Mouse (Mus musculus): ENCODE results near the gene Cubn. TPM values are rescaled to one million over a fixed set of nuclear protein-coding genes. Genes with fewer than 3 reads are reported as not detected.
A peak's percentile ranks its signal among the peaks of the same experiment; 100 is the strongest.

The Cubn gene
- polyA plus RNA-seq, 1 experiment from 2014 or later, result 0.05 TPM

- H3K4me1 ChIP-seq (replicated peaks; ENCODE audit: control insufficient read depth, insufficient read depth), result no peaks in the 10 kb centered on the region
- 69% methylated on average over 5 of the region's 5 CpGs for WGBS
- H3K4me3 ChIP-seq (ENCODE audit: low read depth, low read length), result no peak overlapping the region
- H3K36me3 ChIP-seq (ENCODE audit: control insufficient read depth, insufficient read depth, low read length), result no peaks in the 10 kb centered on the region
- no peak for DNase-seq (ENCODE audit: low spot score)
- no peak for TF ChIP-seq EP300 (optimal IDR thresholded peaks at IDR 0.05)
- TF ChIP-seq CTCF (IDR thresholded peaks at IDR 0.05; ENCODE audit: low read depth), result no peak
- no peaks in the 10 kb centered on the region for H3K9me3 ChIP-seq (ENCODE audit: control insufficient read depth, low read length)
- H3K4me2 ChIP-seq (replicated peaks; ENCODE audit: low read depth), result no peak overlapping the region
- H3K27me3 ChIP-seq (ENCODE audit: control insufficient read depth, insufficient read depth, low read length), result no peaks in the 10 kb centered on the region
- no peak overlapping the region for H3K27ac ChIP-seq (replicated peaks)
- no peak overlapping the region for H3K9ac ChIP-seq (ENCODE audit: low read length)
- ATAC-seq (ENCODE audit: low FRiP score, low TSS enrichment), result no peak
Observed at GRCm38 (mm10) chr2:13399480-13400072, 92.0 kb downstream of the Cubn start.

- 12% methylated on average over 2 of the region's 2 CpGs for WGBS
- Histone ChIP-seq H3K4me3 (ENCODE audit: low read depth, low read length) (no peak overlapping the region), H3K9me3 (ENCODE audit: control insufficient read depth, low read length) (no peaks in the 10 kb centered on the region), H3K27me3 (ENCODE audit: control insufficient read depth, insufficient read depth, low read length) (no peaks in the 10 kb centered on the region), H3K4me1 (replicated peaks; ENCODE audit: control insufficient read depth, insufficient read depth) (no peaks in the 10 kb centered on the region), H3K4me2 (replicated peaks; ENCODE audit: low read depth) (no peak overlapping the region), H3K27ac (replicated peaks) (no peak overlapping the region), H3K36me3 (ENCODE audit: control insufficient read depth, insufficient read depth, low read length) (no peaks in the 10 kb centered on the region), H3K9ac (ENCODE audit: low read length) (no peak overlapping the region)
- no peak for TF ChIP-seq CTCF (IDR thresholded peaks at IDR 0.05; ENCODE audit: low read depth)
- no peak for TF ChIP-seq EP300 (optimal IDR thresholded peaks at IDR 0.05)
- ATAC-seq (ENCODE audit: low FRiP score, low TSS enrichment) (0 out of 2 replicates have a peak, but pooled peaks have one; percentile 21), DNase-seq (ENCODE audit: low spot score) (no peak)
Observed at GRCm38 (mm10) chr2:13398955-13399354, 92.7 kb downstream of the Cubn start.

GRCm38 (mm10) chr2:13398551-13398950, 93.1 kb downstream of the Cubn start:
- no peaks in the 10 kb centered on the region for H3K9me3 ChIP-seq (ENCODE audit: control insufficient read depth, low read length)
- no peak for DNase-seq (ENCODE audit: low spot score)
- no peaks in the 10 kb centered on the region for H3K36me3 ChIP-seq (ENCODE audit: control insufficient read depth, insufficient read depth, low read length)
- TF ChIP-seq EP300 (optimal IDR thresholded peaks at IDR 0.05) (no peak), CTCF (IDR thresholded peaks at IDR 0.05; ENCODE audit: low read depth) (no peak)
- WGBS, result 44% methylated on average over 4 of the region's 4 CpGs
- H3K4me3 ChIP-seq (ENCODE audit: low read depth, low read length), result no peak overlapping the region
- ATAC-seq (ENCODE audit: low FRiP score, low TSS enrichment), result no peak
- no peak overlapping the region for H3K27ac ChIP-seq (replicated peaks)
- H3K27me3 ChIP-seq (ENCODE audit: control insufficient read depth, insufficient read depth, low read length), result no peaks in the 10 kb centered on the region
- no peaks in the 10 kb centered on the region for H3K4me1 ChIP-seq (replicated peaks; ENCODE audit: control insufficient read depth, insufficient read depth)
- H3K4me2 ChIP-seq (replicated peaks; ENCODE audit: low read depth), result no peak overlapping the region
- no peak overlapping the region for H3K9ac ChIP-seq (ENCODE audit: low read length)

- ATAC-seq (ENCODE audit: low FRiP score, low TSS enrichment) (peak; percentile 32; the same call in 1 of the 2 replicates), DNase-seq (ENCODE audit: low spot score) (no peak)
- H3K9me3 ChIP-seq (ENCODE audit: control insufficient read depth, low read length), result no peaks in the 10 kb centered on the region
- no peak overlapping the region for H3K27ac ChIP-seq (replicated peaks)
- H3K4me2 ChIP-seq (replicated peaks; ENCODE audit: low read depth), result no peak overlapping the region
- no peaks in the 10 kb centered on the region for H3K27me3 ChIP-seq (ENCODE audit: control insufficient read depth, insufficient read depth, low read length)
- H3K4me1 ChIP-seq (replicated peaks; ENCODE audit: control insufficient read depth, insufficient read depth), result no peaks in the 10 kb centered on the region
- H3K9ac ChIP-seq (ENCODE audit: low read length), result no peak overlapping the region
- WGBS, result 18% methylated on average over 3 of the region's 3 CpGs
- TF ChIP-seq CTCF (IDR thresholded peaks at IDR 0.05; ENCODE audit: low read depth) (no peak), EP300 (optimal IDR thresholded peaks at IDR 0.05) (no peak)
- no peak overlapping the region for H3K4me3 ChIP-seq (ENCODE audit: low read depth, low read length)
- no peaks in the 10 kb centered on the region for H3K36me3 ChIP-seq (ENCODE audit: control insufficient read depth, insufficient read depth, low read length)
Observed at GRCm38 (mm10) chr2:13396124-13396540, 95.5 kb downstream of the Cubn start.

- Histone ChIP-seq H3K9me3 (ENCODE audit: control insufficient read depth, low read length) (no peaks in the 10 kb centered on the region), H3K9ac (ENCODE audit: low read length) (no peak overlapping the region), H3K4me1 (replicated peaks; ENCODE audit: control insufficient read depth, insufficient read depth) (no peaks in the 10 kb centered on the region), H3K4me3 (ENCODE audit: low read depth, low read length) (no peak overlapping the region), H3K4me2 (replicated peaks; ENCODE audit: low read depth) (no peak overlapping the region), H3K27me3 (ENCODE audit: control insufficient read depth, insufficient read depth, low read length) (no peaks in the 10 kb centered on the region), H3K36me3 (ENCODE audit: control insufficient read depth, insufficient read depth, low read length) (no peaks in the 10 kb centered on the region), H3K27ac (replicated peaks) (no peak overlapping the region)
- DNase-seq (ENCODE audit: low spot score) (no peak), ATAC-seq (ENCODE audit: low FRiP score, low TSS enrichment) (no peak)
- 39% methylated on average over 3 of the region's 3 CpGs for WGBS
- no peak for TF ChIP-seq CTCF (IDR thresholded peaks at IDR 0.05; ENCODE audit: low read depth)
- no peak for TF ChIP-seq EP300 (optimal IDR thresholded peaks at IDR 0.05)
Observed at GRCm38 (mm10) chr2:13391018-13391417, 100.6 kb downstream of the Cubn start.

- 90% methylated on average over 5 of the region's 5 CpGs for WGBS
- Histone ChIP-seq H3K9me3 (ENCODE audit: control insufficient read depth, low read length) (no peaks in the 10 kb centered on the region), H3K27me3 (ENCODE audit: control insufficient read depth, insufficient read depth, low read length) (no peaks in the 10 kb centered on the region), H3K4me1 (replicated peaks; ENCODE audit: control insufficient read depth, insufficient read depth) (no peaks in the 10 kb centered on the region), H3K27ac (replicated peaks) (no peak overlapping the region), H3K4me2 (replicated peaks; ENCODE audit: low read depth) (no peak overlapping the region), H3K9ac (ENCODE audit: low read length) (no peak overlapping the region), H3K4me3 (ENCODE audit: low read depth, low read length) (no peak overlapping the region), H3K36me3 (ENCODE audit: control insufficient read depth, insufficient read depth, low read length) (no peaks in the 10 kb centered on the region)
- DNase-seq (ENCODE audit: low spot score) (no peak), ATAC-seq (ENCODE audit: low FRiP score, low TSS enrichment) (no peak)
- no peak for TF ChIP-seq CTCF (IDR thresholded peaks at IDR 0.05; ENCODE audit: low read depth)
- TF ChIP-seq EP300 (optimal IDR thresholded peaks at IDR 0.05), result no peak
Observed at GRCm38 (mm10) chr2:13386631-13387030, 105.0 kb downstream of the Cubn start.
